Mouse (Mus musculus): ENCODE measurements around the gene Sfmbt1. TPM values are rescaled to one million over a fixed set of nuclear protein-coding genes. Genes with fewer than 3 reads are reported as not detected.

The Sfmbt1 gene
- 14.7 and 15.0 TPM in 2 replicates for polyA plus RNA-seq (2014; fragmentation: Nextera tagmentation; extraction: Ambion mirVana)

DNA sequence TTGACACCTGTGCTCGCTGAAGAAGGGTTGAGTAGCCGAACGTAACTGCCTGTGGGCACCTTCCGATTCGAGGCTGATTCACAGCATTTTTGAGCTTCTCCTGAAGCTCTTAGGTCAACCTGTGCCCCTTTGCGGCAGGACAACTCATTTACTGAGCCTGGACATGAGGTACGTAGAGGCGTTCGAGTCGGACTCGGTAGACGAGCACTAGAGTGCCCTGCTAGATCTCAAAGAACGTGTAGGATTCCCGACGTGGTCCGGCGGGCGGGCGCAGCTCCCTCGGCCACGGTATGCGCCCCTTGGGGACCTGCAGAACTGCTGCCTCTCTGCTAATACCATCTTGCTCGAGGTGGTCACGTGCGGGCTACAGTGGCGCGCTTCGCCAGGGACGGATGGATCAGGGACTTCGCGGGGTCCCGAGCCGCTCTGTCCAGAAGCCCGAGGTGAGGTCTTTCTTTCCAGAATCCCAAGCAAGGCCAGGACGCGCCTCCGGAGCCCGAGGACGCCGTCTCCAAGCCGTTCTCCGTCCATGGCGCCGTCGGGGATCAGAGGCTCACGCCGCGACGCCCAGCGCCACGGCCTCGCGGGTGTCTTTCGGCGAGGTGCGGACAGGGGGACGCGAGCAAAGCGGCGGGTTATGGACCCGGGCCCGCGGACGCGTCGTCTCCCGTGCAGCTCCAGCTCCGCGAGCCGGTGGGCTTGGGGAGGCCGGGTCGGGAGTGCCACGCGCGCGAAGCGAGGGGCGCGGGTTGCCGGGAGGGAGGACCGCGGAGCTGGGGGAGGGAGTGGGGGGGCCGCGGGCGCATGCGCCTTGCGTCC lies at the start of gene Sfmbt1:
Gene Sfmbt1 (plus strand): TSS at position 51 of the 819 bp plus-strand sequence.
- 2% methylated on average over 86 of the region's 87 CpGs for WGBS
- H3K27ac ChIP-seq (ENCODE audit: low read depth) = peak within 1 kb of the TSS; percentile 92
- H3K36me3 ChIP-seq (ENCODE audit: insufficient read depth) = no peaks in the 10 kb centered on the region
- H3K4me1 ChIP-seq (ENCODE audit: insufficient read depth) = 0 out of 2 replicates have a peak, but pooled peaks cover 2% of the 10 kb centered on the region
- H3K9ac ChIP-seq = peak within 1 kb of the TSS; percentile 83
- H3K27me3 ChIP-seq (ENCODE audit: insufficient read depth, low read length) = peaks cover 12% of the 10 kb centered on the region
- ATAC-seq (ENCODE audit: insufficient read depth) (peak; percentile 63), DNase-seq (peak; percentile 59)
- H3K4me3 ChIP-seq (ENCODE audit: low read depth, low read length) = peak within 1 kb of the TSS; percentile 88
- no peak for TF ChIP-seq CTCF (IDR thresholded peaks at IDR 0.05; ENCODE audit: low read depth)
- H3K4me2 ChIP-seq = peak within 1 kb of the TSS; percentile 89
- H3K9me3 ChIP-seq (ENCODE audit: low read depth, low read length) = no peaks in the 10 kb centered on the region

DNA sequence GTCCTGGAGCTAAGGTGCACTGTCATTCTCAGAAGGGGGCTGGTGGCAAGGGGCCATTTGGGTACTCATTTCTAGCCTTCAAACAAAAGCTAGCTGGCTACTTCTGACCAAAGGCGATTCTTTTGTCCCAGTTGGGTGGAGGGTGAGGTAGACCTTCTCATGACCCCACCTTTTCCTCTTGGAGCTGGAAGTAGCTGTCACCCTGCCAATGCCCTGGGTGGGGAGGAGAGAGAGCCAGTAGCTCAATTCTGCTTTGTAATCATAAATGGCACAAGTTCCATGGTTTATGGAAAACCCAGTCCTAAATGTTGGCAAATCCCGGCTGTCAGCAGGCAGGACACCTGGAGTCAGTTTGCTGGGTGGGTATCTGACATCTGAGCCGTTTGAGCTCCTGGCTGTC lies 48.6 kb upstream of the Sfmbt1 start:
- no peak overlapping the region for H3K27ac ChIP-seq (ENCODE audit: low read depth)
- 69% methylated on average over 3 of the region's 3 CpGs for WGBS
- H3K9me3 ChIP-seq (ENCODE audit: low read depth, low read length) = no peaks in the 10 kb centered on the region
- no peak overlapping the region for H3K4me2 ChIP-seq
- no peak for DNase-seq
- peaks cover 80% of the 10 kb centered on the region for H3K36me3 ChIP-seq (ENCODE audit: insufficient read depth)
- H3K27me3 ChIP-seq (ENCODE audit: insufficient read depth, low read length) = no peaks in the 10 kb centered on the region
- H3K4me3 ChIP-seq (ENCODE audit: low read depth, low read length) = no peak overlapping the region
- ATAC-seq (ENCODE audit: insufficient read depth) = no peak
- TF ChIP-seq CTCF (IDR thresholded peaks at IDR 0.05; ENCODE audit: low read depth) = no peak
- no peaks in the 10 kb centered on the region for H3K4me1 ChIP-seq (ENCODE audit: insufficient read depth)
- H3K9ac ChIP-seq = no peak overlapping the region

DNA sequence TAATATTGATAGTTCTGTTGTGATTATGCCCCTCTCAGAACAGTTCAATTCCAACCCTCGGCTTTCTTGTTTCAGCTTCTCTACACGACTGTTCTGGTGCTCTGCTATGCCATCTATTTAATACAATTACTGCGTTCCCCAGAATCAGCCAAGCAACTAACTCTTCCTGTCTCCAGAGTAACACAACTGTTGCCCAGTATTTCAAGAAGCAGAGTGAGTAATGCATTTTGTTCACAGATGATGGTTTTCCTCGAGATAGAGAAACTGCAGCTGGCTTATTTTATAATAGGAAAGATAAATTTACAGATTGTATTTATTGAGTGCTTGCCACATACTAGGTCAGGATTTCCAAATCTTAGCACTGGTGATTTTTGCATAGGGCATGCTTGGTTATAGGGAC lies 48.0 kb upstream of the Sfmbt1 start:
- 84% methylated on average over 4 of the region's 4 CpGs for WGBS
- Histone ChIP-seq H3K4me1 (ENCODE audit: insufficient read depth) (no peaks in the 10 kb centered on the region), H3K4me2 (no peak overlapping the region), H3K9me3 (ENCODE audit: low read depth, low read length) (no peaks in the 10 kb centered on the region), H3K27ac (ENCODE audit: low read depth) (no peak overlapping the region), H3K9ac (no peak overlapping the region), H3K4me3 (ENCODE audit: low read depth, low read length) (no peak overlapping the region), H3K36me3 (ENCODE audit: insufficient read depth) (peaks cover 74% of the 10 kb centered on the region), H3K27me3 (ENCODE audit: insufficient read depth, low read length) (no peaks in the 10 kb centered on the region)
- no peak for DNase-seq
- TF ChIP-seq CTCF (IDR thresholded peaks at IDR 0.05; ENCODE audit: low read depth) = no peak
- no peak for ATAC-seq (ENCODE audit: insufficient read depth)

DNA sequence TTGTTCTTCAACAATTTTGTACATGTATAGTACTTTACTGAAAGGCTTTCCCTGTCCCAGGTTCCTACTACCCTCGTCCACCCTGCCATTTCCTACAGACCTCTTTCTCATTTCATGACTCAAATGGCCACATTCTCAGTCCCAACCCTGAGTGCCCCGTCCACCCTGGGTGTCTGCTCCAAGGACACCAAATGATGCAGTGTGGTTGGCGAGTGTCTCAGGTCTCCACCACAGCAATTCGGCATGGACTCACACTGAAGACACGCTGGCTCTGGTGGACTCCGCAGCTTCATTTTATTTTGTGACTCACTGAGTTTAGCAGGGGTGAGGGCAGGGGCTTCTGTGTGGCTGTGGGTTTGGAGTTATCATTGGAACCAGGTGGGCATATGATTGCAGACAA lies 44.5 kb upstream of the Sfmbt1 start:
- H3K4me1 ChIP-seq (ENCODE audit: insufficient read depth) = no peaks in the 10 kb centered on the region
- DNase-seq (no peak), ATAC-seq (ENCODE audit: insufficient read depth) (no peak)
- H3K9me3 ChIP-seq (ENCODE audit: low read depth, low read length) = no peaks in the 10 kb centered on the region
- H3K36me3 ChIP-seq (ENCODE audit: insufficient read depth) = peaks cover 60% of the 10 kb centered on the region
- no peak overlapping the region for H3K4me3 ChIP-seq (ENCODE audit: low read depth, low read length)
- no peak for TF ChIP-seq CTCF (IDR thresholded peaks at IDR 0.05; ENCODE audit: low read depth)
- no peak overlapping the region for H3K9ac ChIP-seq
- no peak overlapping the region for H3K27ac ChIP-seq (ENCODE audit: low read depth)
- H3K27me3 ChIP-seq (ENCODE audit: insufficient read depth, low read length) = no peaks in the 10 kb centered on the region
- 92% methylated on average over 6 of the region's 6 CpGs for WGBS
- no peak overlapping the region for H3K4me2 ChIP-seq

DNA sequence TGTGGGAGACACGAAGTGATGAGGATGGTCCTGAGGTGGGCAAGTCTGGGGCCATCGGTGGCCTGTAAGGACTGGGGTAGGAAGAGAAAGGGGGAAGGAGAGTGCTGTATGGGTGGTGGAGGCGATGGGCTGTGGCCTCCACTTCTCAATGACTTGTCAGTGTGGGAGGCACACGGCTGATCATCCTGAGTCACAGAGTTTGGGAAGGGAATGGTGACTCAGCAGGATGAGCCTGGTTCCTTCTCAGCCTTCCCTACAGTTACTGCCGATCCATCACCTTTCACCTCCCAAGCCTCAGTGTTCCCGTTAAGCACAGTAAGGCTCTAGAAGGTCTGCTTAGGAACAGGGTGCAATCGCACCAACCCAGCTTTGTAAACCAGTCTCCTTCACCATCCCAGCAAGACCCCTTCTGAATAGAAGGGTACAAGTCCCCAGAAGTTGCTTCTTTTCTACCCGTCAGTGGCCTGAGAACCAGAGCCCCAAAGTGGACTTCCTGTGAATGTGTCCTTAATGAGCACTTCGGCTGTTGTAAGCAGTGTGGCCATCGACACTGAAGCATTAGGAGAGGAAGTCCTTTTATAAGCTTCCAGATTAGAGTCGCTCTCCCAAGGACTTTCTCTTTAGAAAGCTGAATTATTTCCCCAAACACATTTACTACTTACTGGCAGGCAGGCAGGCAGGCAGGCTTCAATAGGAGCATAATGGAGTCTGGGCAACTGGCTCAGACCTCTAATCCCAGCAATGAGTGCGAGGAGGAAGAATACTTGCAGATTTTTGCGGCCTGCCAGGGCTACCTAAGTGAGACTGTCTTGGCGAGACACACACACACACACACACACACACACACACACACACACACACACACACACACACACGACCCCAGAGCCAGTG lies 43.3 kb upstream of the Sfmbt1 start:
- H3K4me1 ChIP-seq (ENCODE audit: insufficient read depth) = no peaks in the 10 kb centered on the region
- 68% methylated on average over 15 of the region's 15 CpGs for WGBS
- no peak overlapping the region for H3K27ac ChIP-seq (ENCODE audit: low read depth)
- no peak overlapping the region for H3K4me2 ChIP-seq
- no peaks in the 10 kb centered on the region for H3K27me3 ChIP-seq (ENCODE audit: insufficient read depth, low read length)
- H3K36me3 ChIP-seq (ENCODE audit: insufficient read depth) = peaks cover 61% of the 10 kb centered on the region
- DNase-seq = peak; percentile 13
- no peak for TF ChIP-seq CTCF (IDR thresholded peaks at IDR 0.05; ENCODE audit: low read depth)
- no peaks in the 10 kb centered on the region for H3K9me3 ChIP-seq (ENCODE audit: low read depth, low read length)
- H3K4me3 ChIP-seq (ENCODE audit: low read depth, low read length) = no peak overlapping the region
- ATAC-seq (ENCODE audit: insufficient read depth) = no peak
- H3K9ac ChIP-seq = no peak overlapping the region

DNA sequence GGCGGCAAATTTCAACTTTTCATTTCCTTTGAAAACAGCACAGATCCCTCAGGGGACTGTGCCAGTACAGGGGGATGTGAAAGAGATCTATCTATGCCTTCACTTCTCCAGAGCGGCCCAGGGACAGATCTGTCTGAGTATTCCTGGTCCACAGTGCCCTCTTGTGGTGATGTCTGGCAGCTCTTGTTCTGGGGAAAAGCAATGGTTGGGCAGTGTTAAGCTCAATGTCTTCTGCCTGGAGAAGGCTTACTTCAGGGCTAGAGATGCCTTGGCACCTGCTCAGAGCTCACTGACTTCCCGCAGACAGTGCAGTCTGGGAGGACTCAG lies 42.7 kb upstream of the Sfmbt1 start:
- no peak overlapping the region for H3K27ac ChIP-seq (ENCODE audit: low read depth)
- DNase-seq = peak; percentile 96
- H3K4me1 ChIP-seq (ENCODE audit: insufficient read depth) = no peaks in the 10 kb centered on the region
- no peak overlapping the region for H3K9ac ChIP-seq
- peaks cover 63% of the 10 kb centered on the region for H3K36me3 ChIP-seq (ENCODE audit: insufficient read depth)
- WGBS = 12% methylated on average over 3 of the region's 3 CpGs
- TF ChIP-seq CTCF (IDR thresholded peaks at IDR 0.05; ENCODE audit: low read depth) = peak; percentile 92
- H3K9me3 ChIP-seq (ENCODE audit: low read depth, low read length) = no peaks in the 10 kb centered on the region
- peak; percentile 89 for ATAC-seq (ENCODE audit: insufficient read depth)
- no peak overlapping the region for H3K4me2 ChIP-seq
- H3K27me3 ChIP-seq (ENCODE audit: insufficient read depth, low read length) = no peaks in the 10 kb centered on the region
- H3K4me3 ChIP-seq (ENCODE audit: low read depth, low read length) = no peak overlapping the region

DNA sequence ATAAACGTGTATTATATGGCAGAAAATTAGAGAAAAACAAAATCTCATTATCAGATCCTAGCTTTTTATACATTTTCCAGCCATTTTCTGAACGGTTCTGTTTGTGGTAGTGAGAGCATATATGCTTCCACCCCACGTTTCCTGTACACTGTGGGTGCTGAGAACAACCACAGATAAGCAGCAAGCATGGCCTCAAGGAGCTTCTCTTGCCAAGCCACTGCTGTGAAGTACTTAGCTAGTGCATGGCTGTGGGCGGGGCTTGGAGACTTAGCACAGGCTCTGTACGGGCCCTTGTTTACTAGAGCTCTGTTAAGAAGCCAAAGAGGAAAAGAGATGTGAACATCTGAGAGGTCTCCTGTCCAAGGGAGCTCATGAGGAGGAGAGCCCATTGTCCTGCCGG lies 39.7 kb upstream of the Sfmbt1 start:
- H3K4me1 ChIP-seq (ENCODE audit: insufficient read depth) = no peaks in the 10 kb centered on the region
- WGBS = 60% methylated on average over 6 of the region's 6 CpGs
- DNase-seq = peak; percentile 9
- H3K4me3 ChIP-seq (ENCODE audit: low read depth, low read length) = no peak overlapping the region
- peaks cover 64% of the 10 kb centered on the region for H3K36me3 ChIP-seq (ENCODE audit: insufficient read depth)
- no peaks in the 10 kb centered on the region for H3K9me3 ChIP-seq (ENCODE audit: low read depth, low read length)
- no peak overlapping the region for H3K4me2 ChIP-seq
- no peaks in the 10 kb centered on the region for H3K27me3 ChIP-seq (ENCODE audit: insufficient read depth, low read length)
- ATAC-seq (ENCODE audit: insufficient read depth) = no peak
- H3K9ac ChIP-seq = no peak overlapping the region
- TF ChIP-seq CTCF (IDR thresholded peaks at IDR 0.05; ENCODE audit: low read depth) = no peak
- no peak overlapping the region for H3K27ac ChIP-seq (ENCODE audit: low read depth)

Measured in lung, embryonic 14.5 days (tissue).